Mouse (Mus musculus): Measurements from ENCODE around the gene Ppp1r3f.

- TF ChIP-seq POLR2A (IDR thresholded peaks at IDR 0.05; ENCODE audit: insufficient read depth, low read depth, low read length) (no peak), CTCF (IDR thresholded peaks at IDR 0.05) (no peak), EP300 (IDR thresholded peaks at IDR 0.05; ENCODE audit: insufficient read depth, low read depth, low read length) (no peak)
Observed at GRCm38 (mm10) chrX:7566352-7566751, 7.7 kb downstream of the Ppp1r3f start.
